In genomic region chr5:134342503-134343205, GRCm38 (mm10) we compare ENCODE assay signal across 11 mouse cellular contexts. TPM values are rescaled to one million over a fixed set of nuclear protein-coding genes. Genes with fewer than 3 reads are reported as not detected.
A peak's percentile ranks its signal among the peaks of the same experiment; 100 is the strongest.
DNase-seq lines count a peak whose midpoint lies in the region; ATAC-seq lines count a peak whose summit lies in the region.
"Had no signal": no experiment of that assay in that cellular context is flagged by ENCODE, and none has a peak within 500 bp of the region (broad histone marks: within the 10 kb centered on the region; RNA-seq: fewer than 3 reads in every experiment).

No protein-coding gene starts in this region.

- H3K9me3 ChIP-seq in kidney, embryonic 14.5 days (ENCODE audit: control insufficient read depth, low read length), result no peaks in the 10 kb centered on the region
- H3K9me3 ChIP-seq in kidney, embryonic 16.5 days (ENCODE audit: low read length), result no peaks in the 10 kb centered on the region
- no peaks in the 10 kb centered on the region for H3K9me3 ChIP-seq in megakaryocyte, embryonic 14.5 days
- H3K9me3 ChIP-seq: hindbrain, embryonic 13.5 days had no signal

- no peaks in the 10 kb centered on the region for H3K27me3 ChIP-seq in kidney, embryonic 14.5 days (ENCODE audit: control insufficient read depth, insufficient read depth, low read length)
- no peaks in the 10 kb centered on the region for H3K27me3 ChIP-seq in kidney, embryonic 16.5 days (ENCODE audit: insufficient read depth, low read length)
- H3K27me3 ChIP-seq in megakaryocyte, embryonic 14.5 days (replicated peaks), result no peaks in the 10 kb centered on the region
- H3K27me3 ChIP-seq: hindbrain, embryonic 13.5 days; Patski had no signal

- H3K4me3 ChIP-seq in kidney, embryonic 14.5 days (ENCODE audit: low read length), result no peak overlapping the region
- H3K4me3 ChIP-seq in kidney, embryonic 16.5 days (ENCODE audit: low read length), result no peak overlapping the region
- H3K4me3 ChIP-seq in megakaryocyte, embryonic 14.5 days (replicated peaks), result peak overlapping the region; percentile 76
- H3K4me3 ChIP-seq: hindbrain, embryonic 13.5 days had no signal

- no peak for DNase-seq in kidney, adult 11 months
- DNase-seq in adrenal gland, postnatal 10 days, result no peak
- DNase-seq in embryo, embryonic 11 days, result no peak
- DNase-seq in ovary, adult 18-20 months (ENCODE audit: low spot score), result no peak
- DNase-seq: cerebellum, postnatal 14 days had no signal

- peak overlapping the region; percentile 8; the same call in 1 of the 2 replicates for H3K4me2 ChIP-seq in kidney, embryonic 14.5 days (replicated peaks; ENCODE audit: low read depth, low read length)
- 0 out of 2 replicates have a peak overlapping the region, but pooled peaks have one; percentile 23 for H3K4me2 ChIP-seq in kidney, embryonic 16.5 days (replicated peaks; ENCODE audit: low read depth, low read length)
- H3K4me2 ChIP-seq: hindbrain, embryonic 13.5 days had no signal

- no peaks in the 10 kb centered on the region for H3K36me3 ChIP-seq in kidney, embryonic 14.5 days (ENCODE audit: control insufficient read depth, insufficient read depth, low read length)
- no peaks in the 10 kb centered on the region for H3K36me3 ChIP-seq in kidney, embryonic 16.5 days (ENCODE audit: insufficient read depth, low read length)
- no peaks in the 10 kb centered on the region for H3K36me3 ChIP-seq in megakaryocyte, embryonic 14.5 days (replicated peaks; ENCODE audit: low read length)
- H3K36me3 ChIP-seq: hindbrain, embryonic 13.5 days had no signal

- 68% methylated on average over 18 of the region's 18 CpGs for WGBS in kidney, embryonic 14.5 days
- WGBS in kidney, embryonic 16.5 days, result 64% methylated on average over 18 of the region's 18 CpGs

- H3K27ac ChIP-seq in kidney, embryonic 14.5 days (ENCODE audit: low read depth, low read length), result peak overlapping the region; percentile 38; the same call in 1 of the 2 replicates
- H3K27ac ChIP-seq in kidney, embryonic 16.5 days (ENCODE audit: low read length), result peak overlapping the region; percentile 69; the same call in 1 of the 2 replicates
- H3K27ac ChIP-seq: hindbrain, embryonic 13.5 days had no signal

- peak; percentile 30; the same call in 1 of the 2 replicates for ATAC-seq in kidney, embryonic 14.5 days (ENCODE audit: low FRiP score, low TSS enrichment)
- ATAC-seq in common myeloid progenitor, adult 5-6 weeks (replicated peaks; ENCODE audit: low read depth, poor library complexity, severe bottlenecking), result peak; percentile 56; the same call in 1 of the 2 replicates
- peak; percentile 73 for ATAC-seq in kidney, embryonic 16.5 days (ENCODE audit: low FRiP score, low TSS enrichment)
- ATAC-seq: Patski had no signal

- H3K4me1 ChIP-seq in kidney, embryonic 14.5 days (ENCODE audit: control insufficient read depth, insufficient read depth, low read length), result no peaks in the 10 kb centered on the region
- H3K4me1 ChIP-seq in kidney, embryonic 16.5 days (ENCODE audit: insufficient read depth, low read length), result no peaks in the 10 kb centered on the region; the same call in 1 of the 2 replicates
- H3K4me1 ChIP-seq in megakaryocyte, embryonic 14.5 days, result peaks cover 42% of the 10 kb centered on the region
- H3K4me1 ChIP-seq: hindbrain, embryonic 13.5 days had no signal

- no peak overlapping the region for H3K9ac ChIP-seq in kidney, embryonic 14.5 days (ENCODE audit: low read depth, low read length)
- no peak overlapping the region for H3K9ac ChIP-seq in kidney, embryonic 16.5 days (replicated peaks; ENCODE audit: low read length)
- H3K9ac ChIP-seq: hindbrain, embryonic 13.5 days had no signal

RNA-seq across cellular contexts. Expression of gene Gtf2i, which starts 28.1 kb away (rescaled TPM):
- polyA plus RNA-seq in kidney, embryonic 14.5 days (2014; fragmentation: Nextera tagmentation; extraction: Ambion mirVana), result 131 and 196 TPM in 2 replicates
- 82.8 and 85.3 TPM in 2 replicates for total RNA-seq in common myeloid progenitor, adult 5-6 weeks (2017)
- polyA plus RNA-seq in kidney, embryonic 16.5 days (2015; fragmentation: Nextera tagmentation; extraction: Ambion mirVana), result 179 and 192 TPM in 2 replicates
- 87.1 and 333 TPM in 2 replicates for polyA plus RNA-seq in megakaryocyte, embryonic 14.5 days (2012; ENCODE audit: insufficient read depth, low replicate concordance)
- 100 to 1,000 TPM; 228 to 249 TPM for total RNA-seq in adrenal gland, postnatal 10 days (2021)
